Mouse (Mus musculus): Measurements from ENCODE around the gene Sh2d7. TPM values are rescaled to one million over a fixed set of nuclear protein-coding genes. Genes with fewer than 3 reads are reported as not detected.
"Not testable (repeated sequence)": the region's sequence is repeated elsewhere in the genome, so short reads cannot be mapped to it uniquely, and the experiment has no call there.

Sh2d7 gene
- total RNA-seq, 2 experiments from 2014 or later = not detected

- DNase-seq = no peak
- intact Hi-C loops (cut with DNase I) = loop anchor here (10.0 kb wide), 1 partner anchor 356 kb away; no protein-coding TSS in a partner anchor
These were observed 2.0 kb downstream of the Sh2d7 start for GRCm38 (mm10) chr9:54540801-54541200.

GRCm38 (mm10) chr9:54544212-54544953, 5.6 kb downstream of the Sh2d7 start:
- DNase-seq = no peak
- intact Hi-C loops (cut with DNase I) = loop anchor here (10.0 kb wide), 1 partner anchor 360 kb away; no protein-coding TSS in a partner anchor

GRCm38 (mm10) chr9:54544954-54545315, 6.2 kb downstream of the Sh2d7 start:
- DNase-seq = no peak
- intact Hi-C loops (cut with DNase I) = loop anchor here (10.0 kb wide), 1 partner anchor 360 kb away; no protein-coding TSS in a partner anchor

GRCm38 (mm10) chr9:54547536-54547935, 8.8 kb downstream of the Sh2d7 start:
- intact Hi-C loops (cut with DNase I) = loop anchor here (2.0 to 10.0 kb wide), 2 partner anchors 109 to 363 kb away; no protein-coding TSS in a partner anchor
- peak; percentile 47 to 69 for DNase-seq

- no peak for DNase-seq
- intact Hi-C loops (cut with DNase I) = loop anchor here (10.0 kb wide), 1 partner anchor 365 kb away; no protein-coding TSS in a partner anchor
These were observed 10.6 kb downstream of the Sh2d7 start for GRCm38 (mm10) chr9:54549433-54549832.

GRCm38 (mm10) chr9:54552409-54552808, 13.6 kb downstream of the Sh2d7 start:
- intact Hi-C loops (cut with DNase I) = no loop called here

GRCm38 (mm10) chr9:54555044-54555443, 16.3 kb downstream of the Sh2d7 start:
- intact Hi-C loops (cut with DNase I) = no loop called here
- DNase-seq = no peak

More at GRCm38 (mm10) chr9:54552409-54552808, 13.6 kb downstream of the Sh2d7 start:
- no peak for DNase-seq

GRCm38 (mm10) chr9:54558731-54559130, 19.9 kb downstream of the Sh2d7 start:
- no peak for DNase-seq

GRCm38 (mm10) chr9:54559771-54560471, 21.1 kb downstream of the Sh2d7 start, which contains the start of gene Cib2:
Gene Cib2, minus strand, starts transcription at chr9:54560218.
- intact Hi-C loops (cut with DNase I) = loop anchor here (2.0 to 5.0 kb wide), 4 partner anchors 27 to 117 kb away; partner anchors contain the start of gene Idh3a
- peak; percentile 74 to 76 for DNase-seq

More at GRCm38 (mm10) chr9:54558731-54559130, 19.9 kb downstream of the Sh2d7 start:
- intact Hi-C loops (cut with DNase I) = loop anchor here (2.0 kb wide), 1 partner anchor 56 kb away; no protein-coding TSS in a partner anchor

- intact Hi-C loops (cut with DNase I) = loop anchor here (2.0 to 5.0 kb wide), 3 partner anchors 26 to 116 kb away; partner anchors contain the start of gene Idh3a
These were observed 22.2 kb downstream of the Sh2d7 start for GRCm38 (mm10) chr9:54560831-54561601.

GRCm38 (mm10) chr9:54566958-54567357, 28.2 kb downstream of the Sh2d7 start:
- no peak for DNase-seq
- intact Hi-C loops (cut with DNase I) = no loop called here

More at GRCm38 (mm10) chr9:54560831-54561601, 22.2 kb downstream of the Sh2d7 start:
- DNase-seq = no peak

GRCm38 (mm10) chr9:54568732-54569131, 29.9 kb downstream of the Sh2d7 start:
- intact Hi-C loops (cut with DNase I) = no loop called here
- no peak for DNase-seq

GRCm38 (mm10) chr9:54571130-54571839, 32.5 kb downstream of the Sh2d7 start:
- DNase-seq = no peak
- intact Hi-C loops (cut with DNase I) = no loop called here

- intact Hi-C loops (cut with DNase I) = loop anchor here (10.0 kb wide), 1 partner anchor 1351 kb away; the partner anchor contains the start of gene Scaper
- no peak for DNase-seq
These were observed 44.9 kb downstream of the Sh2d7 start for GRCm38 (mm10) chr9:54583712-54584111.

- not testable (repeated sequence) for DNase-seq
- intact Hi-C loops (cut with DNase I) = loop anchor here (10.0 kb wide), 1 partner anchor 1351 kb away; the partner anchor contains the start of gene Scaper
These were observed 45.3 kb downstream of the Sh2d7 start for GRCm38 (mm10) chr9:54584127-54584526.

GRCm38 (mm10) chr9:54585839-54586198, 47.0 kb downstream of the Sh2d7 start:
- DNase-seq = no peak
- intact Hi-C loops (cut with DNase I) = loop anchor here (2.0 to 10.0 kb wide), 3 partner anchors 25 to 1349 kb away; partner anchors contain the start of genes Cib2, Dmxl2 and Scaper

- intact Hi-C loops (cut with DNase I) = loop anchor here (2.0 to 10.0 kb wide), 3 partner anchors 26 to 1348 kb away; partner anchors contain the start of genes Cib2, Dmxl2 and Scaper
- peak; percentile 98 for DNase-seq
These were observed 47.6 kb downstream of the Sh2d7 start, which contains the start of gene Idh3a for GRCm38 (mm10) chr9:54586199-54587061. Gene Idh3a, plus strand, starts transcription at chr9:54586334.

- DNase-seq = no peak
- intact Hi-C loops (cut with DNase I) = loop anchor here (2.0 to 10.0 kb wide), 3 partner anchors 27 to 1347 kb away; partner anchors contain the start of genes Cib2, Dmxl2 and Scaper
These were observed 49.1 kb downstream of the Sh2d7 start for GRCm38 (mm10) chr9:54587863-54588262.

All from heart, postnatal 36 days (tissue).